Mouse (Mus musculus) bone marrow, adult 2 months (tissue): ENCODE results near the gene Bmp7.

Source experiments
- CTCF ChIP-seq: fragments of 200-500 bp; IDR thresholded peaks from 2 replicates; pipeline ENCODE4 v1.5.1; 2011; ENCODE audit warnings: low read length, control low read depth; ENCODE audit not compliant: control insufficient read depth, insufficient read depth
- POLR2A ChIP-seq: fragments of 200-500 bp; IDR thresholded peaks from 2 replicates; pipeline ENCODE4 v1.6.1; 2011; ENCODE audit warnings: low read depth, mild to moderate bottlenecking, control low read depth, low read length, borderline replicate concordance; ENCODE audit not compliant: control insufficient read depth

GRCm38 (mm10) chr2:172927643-172928042 is 12.5 kb downstream of the Bmp7 start:
- no peak for TF ChIP-seq CTCF
- TF ChIP-seq POLR2A: no peak
